Mouse (Mus musculus) urinary bladder, postnatal 36 days (tissue): ENCODE data around the gene Kndc1.

Experiments
- DNase-seq, 2 experiments: peaks; one replicate each; pipeline ENCODE4 v3.0.0; 2022; ENCODE audit warnings: low spot score in 2 of 2, mixed read lengths in 1 of 2

Gene Kndc1

GRCm38 (mm10) chr7:139984505-139984904 is 90.0 kb downstream of the Kndc1 start:
- DNase-seq = no peak

GRCm38 (mm10) chr7:139988272-139988671 is 93.8 kb downstream of the Kndc1 start:
- DNase-seq = no peak

GRCm38 (mm10) chr7:139990864-139991394 is 96.4 kb downstream of the Kndc1 start:
- no peak for DNase-seq
